Mouse (Mus musculus): Measurements from ENCODE around the gene Knl1.

Knl1 gene

GRCm38 (mm10) chr2:119040882-119041281 is 6.0 kb upstream of the Knl1 start:
- DNase-seq, result peak; percentile 31

- DNase-seq, result no peak
These were observed 1.8 kb upstream of the Knl1 start for GRCm38 (mm10) chr2:119045163-119045562.

- no peak for DNase-seq
These were observed 930 bp downstream of the Knl1 start for GRCm38 (mm10) chr2:119047849-119048248.

- no peak for DNase-seq
These were observed 3.3 kb downstream of the Knl1 start for GRCm38 (mm10) chr2:119050132-119050650.

- no peak for DNase-seq
These were observed 13.2 kb downstream of the Knl1 start for GRCm38 (mm10) chr2:119060139-119060538.

GRCm38 (mm10) chr2:119072397-119072796 is 25.5 kb downstream of the Knl1 start:
- no peak for DNase-seq

DNA sequence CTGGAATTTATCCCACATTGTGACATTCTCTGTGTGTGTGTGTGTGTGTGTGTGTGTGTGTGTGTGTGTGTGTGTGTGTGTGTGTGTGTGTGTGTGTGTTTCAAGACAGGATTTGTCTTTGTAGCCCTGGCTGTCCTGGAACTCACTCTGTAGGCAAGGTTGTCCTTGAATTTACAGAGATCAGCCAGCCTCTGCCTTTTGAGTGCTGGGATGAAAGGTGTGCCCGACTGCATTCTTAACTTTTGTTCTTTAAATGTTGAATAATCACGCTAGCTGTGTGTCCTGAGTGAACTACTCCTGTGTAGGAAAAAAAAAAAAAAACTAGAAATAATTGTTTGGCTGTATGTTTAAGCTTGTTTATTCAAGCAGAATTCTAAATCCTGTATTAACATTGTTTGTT is 39.2 kb downstream of the Knl1 start:
- no peak for DNase-seq

DNA sequence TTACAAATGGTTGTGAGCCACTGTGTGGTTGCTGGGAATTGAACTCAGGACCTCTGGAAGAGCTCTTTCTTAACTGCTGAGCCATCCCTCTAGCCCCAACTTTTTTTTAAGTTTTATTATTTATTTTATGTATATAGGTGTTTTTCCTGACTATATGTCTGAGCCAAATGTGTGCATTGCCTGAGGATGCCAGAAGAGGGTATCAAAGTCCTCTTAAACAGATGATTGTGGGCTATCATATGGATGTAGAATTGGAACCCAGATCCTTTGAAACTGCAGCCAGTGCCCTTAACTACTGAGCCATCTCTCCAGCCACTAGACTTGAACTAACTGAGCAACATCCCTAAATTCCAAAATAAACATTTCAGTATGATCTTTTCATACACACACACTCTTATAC is 54.6 kb downstream of the Knl1 start:
- no peak for DNase-seq

GRCm38 (mm10) chr2:119106583-119106982 is 59.7 kb downstream of the Knl1 start:
- no peak for DNase-seq

DNA sequence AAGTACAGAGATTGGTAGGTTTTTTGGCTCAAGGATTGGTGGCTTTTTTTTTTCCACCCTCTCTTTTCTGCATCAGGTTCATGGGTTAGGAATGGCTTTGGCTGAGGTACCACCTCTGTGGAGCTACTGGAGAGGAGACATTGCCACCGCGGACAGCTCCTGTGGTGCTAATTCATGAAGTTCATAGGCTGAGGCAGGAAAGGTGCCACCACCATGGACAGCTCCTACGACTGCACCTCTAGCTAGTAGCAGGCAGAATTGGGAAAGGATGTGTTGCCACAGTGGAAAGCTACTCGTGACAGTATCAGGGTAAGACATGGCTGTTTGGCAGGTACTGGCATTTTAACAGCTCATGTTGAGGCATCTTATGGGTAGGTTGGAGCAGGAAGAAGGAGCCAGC is 61.6 kb downstream of the Knl1 start:
- DNase-seq, result peak; percentile 68

DNA sequence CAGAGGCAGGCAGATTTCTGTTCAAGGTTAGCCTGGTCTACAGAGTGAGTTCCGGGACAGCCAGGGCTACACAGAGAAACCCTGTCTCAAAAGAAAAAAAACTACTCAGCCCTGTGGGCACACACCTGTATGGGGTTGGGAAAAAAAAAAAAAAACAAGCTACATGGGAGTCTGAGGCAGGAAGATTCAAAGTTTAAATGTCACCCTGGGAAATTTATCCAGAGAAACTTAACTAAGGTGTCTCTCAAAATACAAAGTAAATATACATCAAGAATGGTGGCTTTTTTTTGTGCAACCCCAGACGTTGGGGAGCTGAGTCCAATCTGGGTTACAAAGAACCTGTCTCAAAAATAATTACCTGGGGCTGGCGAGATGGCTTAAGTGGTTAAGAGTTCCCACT is 64.1 kb downstream of the Knl1 start:
- DNase-seq, result no peak

DNA sequence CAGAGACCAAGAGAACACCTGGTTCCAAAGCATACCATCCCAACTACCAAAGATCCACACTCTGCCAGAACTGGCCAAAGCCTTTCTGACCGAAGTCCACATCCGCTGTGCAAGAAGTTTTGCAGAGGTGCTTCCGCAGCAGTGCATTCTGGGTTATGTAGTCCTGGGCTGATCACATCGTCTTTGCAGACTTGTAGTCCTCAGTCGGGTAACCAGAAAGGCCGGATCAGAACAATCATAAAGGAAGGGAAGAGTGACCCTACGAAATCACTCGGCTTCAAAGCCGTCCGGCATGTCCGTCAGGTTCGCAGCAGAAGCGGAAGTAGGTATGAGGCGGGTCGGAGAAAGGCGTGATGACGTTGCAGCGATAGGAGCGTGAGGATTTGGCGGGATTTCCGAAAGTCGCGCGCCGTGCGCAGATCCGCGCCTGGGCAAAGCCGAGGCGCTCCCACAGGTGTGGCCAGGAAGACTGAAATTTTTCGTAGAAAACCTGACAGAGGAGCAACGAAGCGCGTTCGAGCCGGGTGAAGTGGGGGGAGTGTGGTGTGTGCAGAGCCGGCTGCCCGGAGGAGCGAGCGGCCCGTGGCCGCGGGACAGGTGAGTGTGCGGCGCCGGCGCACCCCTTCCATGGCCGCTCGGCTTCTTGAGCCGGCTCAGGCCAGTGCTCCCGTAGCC is 65.7 kb downstream of the Knl1 start, which contains the start of gene Rad51:
Gene Rad51 (plus strand): TSS at position 356 of the 675 bp plus-strand sequence.
- peak; percentile 86 for DNase-seq

GRCm38 (mm10) chr2:119113121-119113925 is 66.4 kb downstream of the Knl1 start:
- DNase-seq, result peak; percentile 14

GRCm38 (mm10) chr2:119136346-119136898 is 89.5 kb downstream of the Knl1 start:
- peak; percentile 83 for DNase-seq

- peak; percentile 42 for DNase-seq
These were observed 98.3 kb downstream of the Knl1 start for GRCm38 (mm10) chr2:119145199-119145598.

GRCm38 (mm10) chr2:119146435-119146834 is 99.5 kb downstream of the Knl1 start:
- no peak for DNase-seq

DNA sequence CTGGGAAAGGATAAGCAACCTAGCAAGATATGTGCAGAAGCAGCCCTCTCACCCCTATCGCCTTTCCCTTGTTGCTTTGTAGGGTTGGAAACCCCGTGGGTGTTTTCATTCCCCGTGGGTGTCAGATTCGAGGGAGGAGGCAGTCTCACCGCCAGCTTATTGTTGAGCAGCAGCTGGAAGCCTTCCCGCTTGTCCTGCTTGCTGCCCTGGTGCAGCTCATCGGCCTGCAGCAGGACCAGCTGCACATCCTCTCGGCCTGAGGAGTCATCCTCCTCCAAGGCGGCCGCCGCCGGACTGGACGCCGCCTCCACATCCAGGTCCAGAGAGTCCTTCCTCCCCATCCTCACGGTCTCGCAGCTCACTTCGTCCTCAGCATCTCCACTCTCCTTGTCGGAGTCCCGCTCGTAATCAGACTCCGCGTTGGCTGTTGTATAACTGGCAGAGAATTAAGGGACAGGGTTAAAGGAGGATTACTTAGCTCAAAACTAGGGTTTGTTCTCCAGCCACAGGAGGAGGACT is 100.3 kb downstream of the Knl1 start:
- DNase-seq, result no peak

DNA sequence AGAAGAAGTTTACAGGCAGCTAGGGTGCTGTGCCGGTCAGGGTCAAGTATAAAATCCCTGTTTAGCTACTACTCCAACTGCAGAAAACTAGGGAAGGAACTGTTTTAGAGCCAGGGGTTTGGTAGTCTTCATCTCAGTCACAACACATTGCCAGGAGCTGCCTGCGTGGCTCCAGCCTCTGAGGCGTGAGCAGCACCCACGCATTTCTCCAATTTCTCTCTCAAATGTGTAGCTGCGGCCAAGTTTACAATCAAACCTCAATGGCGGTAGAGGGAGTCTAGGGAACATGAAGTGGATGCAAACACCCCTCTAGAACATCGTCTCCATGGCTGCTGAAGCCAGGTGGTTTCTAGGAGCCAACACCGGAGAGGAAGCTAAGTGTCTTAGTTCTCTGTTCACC is 100.9 kb downstream of the Knl1 start:
- DNase-seq, result no peak

- DNase-seq, result no peak
These were observed 105.3 kb downstream of the Knl1 start for GRCm38 (mm10) chr2:119152255-119152654.

DNA sequence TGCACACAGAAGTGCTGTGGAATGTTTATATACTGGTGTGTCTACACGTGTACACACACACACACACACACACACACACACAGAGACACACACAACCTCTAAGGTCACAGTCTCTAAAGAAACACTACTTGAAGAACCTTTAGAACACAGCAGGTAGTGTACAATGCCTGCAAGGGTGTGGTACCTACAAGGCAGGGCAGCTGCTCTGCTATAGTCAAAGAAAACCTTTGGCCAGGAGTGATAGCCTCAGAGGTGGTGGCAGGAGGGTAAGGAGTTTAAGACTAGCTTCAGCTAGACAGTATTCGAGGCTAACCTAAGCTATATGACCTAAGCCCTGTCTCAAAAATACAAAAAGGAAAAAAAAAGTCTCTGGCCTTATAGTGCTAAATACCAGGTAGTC is 107.8 kb downstream of the Knl1 start:
- peak; percentile 55 for DNase-seq
